Mouse (Mus musculus): Measurements from ENCODE around the gene Pmepa1.

DNA sequence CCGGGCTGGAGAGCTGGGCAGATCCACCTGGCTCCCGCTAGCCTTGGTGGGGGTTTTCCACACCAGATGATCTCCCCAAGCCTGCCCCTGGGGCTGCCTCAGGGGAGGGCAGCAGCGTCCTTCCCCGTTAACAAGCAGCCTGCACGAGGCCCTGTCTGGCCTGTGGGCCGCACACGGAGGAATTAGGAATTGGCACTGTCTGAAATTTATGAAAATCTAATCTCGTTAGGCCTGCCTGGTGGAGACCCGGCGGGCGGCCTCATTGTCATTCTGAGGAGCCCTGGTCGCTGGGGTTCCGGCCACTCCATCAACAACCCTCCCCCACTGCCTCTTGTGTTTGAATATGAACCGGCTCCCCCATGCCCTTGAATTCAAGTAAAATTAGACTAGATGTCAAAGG is 37.8 kb downstream of the Pmepa1 start:
- no peak for TF ChIP-seq TAL1 (IDR thresholded peaks at IDR 0.05; ENCODE audit: low read length)
- TF ChIP-seq GATA1 (IDR thresholded peaks at IDR 0.05; ENCODE audit: low read length) = no peak

Data from erythroblast, embryonic 14.5 days (primary cell).